Mouse (Mus musculus) activated CD4-positive, CD25-positive, alpha-beta regulatory T cell, adult 9 weeks (primary cell): ENCODE results near the gene 9430038I01Rik. TPM values are rescaled to one million over a fixed set of nuclear protein-coding genes. Genes with fewer than 3 reads are reported as not detected.

Experiments
- polyA plus RNA-seq: library from polyadenylated mRNA; unstranded; fragments of 100-300 nt; shearing (Covaris generic); gene quantifications from one replicate; pipeline ENCODE4 v1.2.1, GENCODE M21; 2017

The 9430038I01Rik gene
- polyA plus RNA-seq, result 10.6 TPM

DNA sequence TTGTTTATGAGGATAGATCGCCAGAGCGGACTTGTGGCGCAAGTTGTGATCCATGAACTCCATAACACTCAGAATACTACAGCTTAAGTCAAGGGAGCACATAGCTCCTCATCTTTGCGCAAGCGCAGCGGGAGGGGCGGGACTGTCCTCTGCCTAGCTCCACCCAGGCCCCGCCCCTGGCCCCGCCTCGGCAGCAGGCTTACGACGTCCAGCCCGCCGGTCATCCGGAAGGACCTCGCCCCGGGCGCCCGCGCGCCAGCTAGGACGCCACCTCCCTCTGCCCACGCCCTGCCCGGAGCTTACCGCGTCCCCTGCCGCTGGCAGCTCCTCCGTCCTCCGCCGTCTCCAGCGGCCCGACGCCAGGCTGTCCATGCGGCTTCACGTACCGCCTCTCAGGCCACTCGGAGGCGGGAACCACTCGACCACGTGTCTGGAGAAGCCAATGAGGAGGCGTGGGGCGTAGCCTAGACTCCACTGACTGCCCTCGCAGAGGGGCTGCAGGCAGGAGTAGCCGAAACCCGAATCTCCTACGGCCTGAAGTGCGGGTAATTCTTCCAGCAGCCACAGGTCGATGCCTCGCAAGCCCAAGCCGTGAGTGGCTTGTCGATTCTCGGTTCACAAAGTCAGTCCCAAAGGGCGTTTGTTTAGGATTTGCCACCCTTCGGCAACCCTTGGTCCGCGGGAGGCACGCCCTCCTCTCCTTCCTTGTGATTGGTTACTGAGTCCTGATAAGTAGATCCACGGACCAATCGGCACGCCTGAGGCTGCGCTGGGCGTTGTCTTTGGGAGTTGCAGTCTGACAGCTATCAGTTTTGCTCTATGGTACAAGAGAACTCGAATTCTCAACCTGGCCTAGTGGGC is at the start of gene 9430038I01Rik:
9430038I01Rik (minus strand) TSS at position 426 of the 861 bp plus-strand sequence.

DNA sequence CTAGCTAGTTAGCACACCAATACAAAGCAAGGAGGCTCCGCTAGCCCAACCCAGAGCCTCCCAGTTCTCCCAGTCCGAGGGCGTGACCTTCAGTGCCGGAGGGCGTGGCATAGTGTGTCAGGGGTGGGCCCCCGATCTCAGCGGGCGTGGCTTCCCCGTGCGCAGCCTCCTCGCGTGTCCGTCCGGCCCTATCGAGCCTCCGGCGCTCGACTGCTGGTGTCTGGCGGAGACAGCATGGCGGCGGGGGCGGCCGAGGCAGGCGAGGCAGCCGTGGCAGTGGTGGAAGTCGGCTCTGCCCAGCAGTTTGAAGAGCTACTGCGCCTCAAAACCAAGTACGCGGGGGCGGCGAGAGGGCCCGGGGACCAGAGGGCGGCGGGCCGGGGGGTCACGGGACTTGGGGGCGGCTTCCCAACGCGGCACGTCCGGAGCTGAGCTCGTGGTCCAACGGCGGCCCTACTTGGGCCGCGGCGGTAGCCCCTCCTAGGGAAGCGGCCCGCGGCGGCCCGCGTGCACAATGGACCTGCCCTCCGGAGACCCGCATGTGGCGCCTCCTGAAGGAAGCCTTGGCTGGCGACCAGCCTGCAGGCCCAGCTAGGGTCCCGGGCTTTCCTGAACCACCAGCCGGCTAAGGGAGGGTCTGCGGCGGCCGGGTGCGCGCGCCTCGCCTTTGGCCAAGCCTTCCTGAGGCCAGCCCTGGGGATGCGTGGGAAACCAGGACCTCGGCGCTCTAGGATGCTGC is 27.0 kb upstream of the 9430038I01Rik start, which contains the start of gene Glrx3:
Glrx3 (plus strand) TSS at position 175 of the 739 bp plus-strand sequence.

Other genes with a start within 250 kb of the 9430038I01Rik start
- not detected for gene Ebf3, start 96.3 kb downstream of the 9430038I01Rik start, polyA plus RNA-seq
- gene Glrx3, start 26.9 kb upstream of the 9430038I01Rik start, polyA plus RNA-seq, result 131 TPM